Mouse (Mus musculus) lung, embryonic 15.5 days (tissue): ENCODE measurements at regions not wholly inside any gene's neighbourhood (a gene's known extent, or its start where the extent isn't known, plus 50 kb on each side); places are given as distances from the start of the nearest gene placed in this dataset.

Experiments
- ATAC-seq: fragments of 200-750 bp; cut with Nextera tagmentation; 2 replicates; pipeline ENCODE4 v1.8.0; 2017; ENCODE audit warnings: moderate number of reproducible peaks, borderline replicate concordance; ENCODE audit not compliant: low FRiP score, low TSS enrichment; ENCODE audit errors: extremely low read depth
- H3K27ac ChIP-seq: fragments of 300-500 bp; sonication (generic); 2 replicates; pipeline ENCODE4 v1.5.1; 2015; ENCODE audit warnings: moderate library complexity, mild to moderate bottlenecking, inconsistent platforms
- H3K27me3 ChIP-seq: fragments of 300-500 bp; sonication (generic); 2 replicates; pipeline ENCODE4 v1.6.1; 2015; ENCODE audit warnings: inconsistent platforms
- H3K36me3 ChIP-seq: fragments of 300-500 bp; sonication (generic); 2 replicates; pipeline ENCODE4 v1.6.1; 2015; ENCODE audit warnings: inconsistent platforms
- H3K4me1 ChIP-seq: fragments of 300-500 bp; sonication (generic); 2 replicates; pipeline ENCODE4 v1.6.1; 2015; ENCODE audit warnings: inconsistent platforms
- H3K4me2 ChIP-seq: fragments of 300-500 bp; sonication (generic); 2 replicates; pipeline ENCODE4 v1.6.1; 2015; ENCODE audit warnings: inconsistent platforms, mild to moderate bottlenecking, moderate library complexity
- H3K4me3 ChIP-seq: fragments of 300-500 bp; sonication (generic); 2 replicates; pipeline ENCODE4 v1.5.1; 2015; ENCODE audit warnings: mild to moderate bottlenecking, inconsistent platforms
- H3K9ac ChIP-seq: fragments of 300-500 bp; sonication (generic); 2 replicates; pipeline ENCODE4 v1.6.1; 2015; ENCODE audit warnings: inconsistent platforms
- H3K9me3 ChIP-seq: fragments of 300-500 bp; sonication (generic); 2 replicates; pipeline ENCODE4 v1.6.1; 2016; ENCODE audit warnings: inconsistent platforms
- WGBS: fragments of 180-500 bp; shearing (Covaris S2); methylation state at CpG from one replicate; pipeline ENCODE4 v1.1.7; 2015; 5-methylcytosine and 5-hydroxymethylcytosine counted together

DNA sequence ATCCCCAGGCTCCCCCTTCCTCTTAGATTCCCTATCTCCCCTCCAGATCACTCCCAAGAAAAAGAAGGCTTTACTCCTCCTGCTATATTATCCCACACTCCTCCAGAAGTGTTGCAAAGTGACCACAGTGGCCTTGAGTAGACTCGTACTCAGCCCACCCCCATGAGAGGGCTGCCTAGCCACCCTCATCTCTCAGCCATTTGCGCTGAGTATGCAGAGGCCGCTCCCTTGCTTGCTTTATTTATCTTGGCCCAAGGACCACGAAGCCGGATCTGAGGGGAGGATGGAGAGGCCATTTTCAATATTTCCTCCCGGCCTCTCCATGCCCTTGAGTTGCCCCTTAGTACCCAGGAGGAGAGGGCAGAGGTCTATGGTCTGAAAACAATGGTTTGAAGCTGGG is 151.9 kb downstream of the Pja1 start:
- peaks cover 5% of the 10 kb centered on the region; the same call in 1 of the 2 replicates for H3K27me3 ChIP-seq
- 25% methylated on average over 6 of the region's 6 CpGs for WGBS
- H3K9ac ChIP-seq = no peak overlapping the region
- peaks cover 26% of the 10 kb centered on the region for H3K4me1 ChIP-seq
- no peaks in the 10 kb centered on the region for H3K9me3 ChIP-seq
- H3K27ac ChIP-seq = peak overlapping the region; percentile 37; the same call in 1 of the 2 replicates
- H3K4me2 ChIP-seq = no peak overlapping the region
- peak; percentile 58 for ATAC-seq
- H3K4me3 ChIP-seq = no peak overlapping the region
- H3K36me3 ChIP-seq = no peaks in the 10 kb centered on the region

DNA sequence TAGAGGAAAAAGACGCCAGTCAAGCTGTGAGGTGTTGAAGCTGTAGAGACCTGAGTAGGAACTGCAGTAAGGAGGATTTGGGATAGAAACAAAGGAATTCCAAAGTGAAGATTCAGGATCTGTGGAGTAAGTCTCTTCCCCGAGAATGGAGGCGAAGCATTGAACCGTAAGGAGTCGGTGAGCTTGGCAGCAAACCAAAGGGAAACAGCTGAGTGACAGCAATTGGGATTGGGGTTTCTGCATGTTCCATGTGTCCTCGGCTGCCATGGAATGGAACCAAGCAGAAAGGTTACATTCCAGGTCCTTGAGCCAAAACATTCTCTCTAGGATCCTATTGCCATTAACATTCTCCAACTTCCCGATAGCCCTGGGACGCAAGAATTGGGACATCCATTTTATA is 152.9 kb downstream of the Pja1 start:
- no peak for ATAC-seq
- Histone ChIP-seq H3K4me1 (peaks cover 26% of the 10 kb centered on the region), H3K27me3 (peaks cover 5% of the 10 kb centered on the region; the same call in 1 of the 2 replicates), H3K9me3 (no peaks in the 10 kb centered on the region), H3K4me3 (no peak overlapping the region), H3K27ac (no peak overlapping the region), H3K36me3 (no peaks in the 10 kb centered on the region), H3K9ac (no peak overlapping the region), H3K4me2 (no peak overlapping the region)
- 56% methylated on average over 8 of the region's 8 CpGs for WGBS

DNA sequence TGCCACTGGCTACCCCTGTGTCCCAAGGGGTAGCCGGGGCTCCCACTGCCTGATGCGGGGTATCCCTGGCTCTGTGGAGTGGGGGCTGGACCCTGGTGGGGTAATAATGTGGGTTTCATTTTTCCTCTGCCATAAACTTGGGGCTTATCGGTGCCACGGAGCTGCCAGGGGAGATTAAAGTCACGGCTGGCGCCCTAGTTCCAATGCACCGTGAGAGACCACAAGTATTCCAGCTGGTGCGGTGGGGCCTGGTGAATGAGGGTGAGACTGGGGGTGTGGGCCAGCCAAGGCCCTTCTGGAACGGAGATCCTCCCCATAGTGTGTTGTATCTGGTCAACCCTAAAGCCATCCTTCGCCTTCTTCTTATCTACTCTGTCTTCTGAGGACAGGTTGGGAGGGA is 153.3 kb downstream of the Pja1 start:
- no peak overlapping the region for H3K9ac ChIP-seq
- peaks cover 5% of the 10 kb centered on the region; the same call in 1 of the 2 replicates for H3K27me3 ChIP-seq
- H3K4me2 ChIP-seq = no peak overlapping the region
- no peak overlapping the region for H3K4me3 ChIP-seq
- WGBS = 71% methylated on average over 10 of the region's 10 CpGs
- H3K9me3 ChIP-seq = no peaks in the 10 kb centered on the region
- H3K27ac ChIP-seq = no peak overlapping the region
- ATAC-seq = no peak
- H3K4me1 ChIP-seq = peaks cover 26% of the 10 kb centered on the region
- no peaks in the 10 kb centered on the region for H3K36me3 ChIP-seq

DNA sequence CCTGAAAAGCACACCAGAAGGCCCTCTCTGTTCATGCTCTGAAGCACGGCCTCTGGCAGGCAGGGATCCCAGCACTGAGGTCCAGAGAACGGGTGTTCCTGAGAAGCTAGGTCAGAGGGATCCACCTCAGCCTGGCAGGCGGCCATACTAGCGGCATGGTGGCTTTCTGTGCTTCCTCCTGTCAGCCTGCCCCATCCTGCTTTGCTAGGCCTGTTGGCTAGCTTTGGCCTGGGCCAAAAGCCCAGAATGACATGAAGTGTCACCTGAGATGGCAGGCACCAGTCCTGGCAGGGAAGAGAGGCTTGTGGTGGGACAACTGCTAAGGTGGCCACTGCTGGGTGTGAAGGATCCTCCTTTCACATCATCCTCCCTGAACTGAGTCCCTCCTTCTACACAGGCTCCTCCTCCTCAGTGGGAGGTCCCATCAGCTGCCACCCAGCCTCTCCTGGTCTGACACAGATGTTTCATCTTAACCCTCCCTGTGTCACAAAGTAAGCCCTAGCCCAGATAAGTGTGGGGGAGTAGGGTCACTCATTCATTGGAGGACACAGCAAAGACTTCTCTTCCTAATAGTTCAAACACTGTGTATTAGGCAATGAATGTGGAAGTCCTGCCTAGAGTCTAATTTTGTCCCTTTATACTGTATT is 154.5 kb downstream of the Pja1 start:
- H3K27me3 ChIP-seq = peaks cover 5% of the 10 kb centered on the region; the same call in 1 of the 2 replicates
- 67% methylated on average over 4 of the region's 4 CpGs for WGBS
- ATAC-seq = peak; percentile 54; the same call in 1 of the 2 replicates
- H3K9me3 ChIP-seq = no peaks in the 10 kb centered on the region
- peaks cover 26% of the 10 kb centered on the region for H3K4me1 ChIP-seq
- no peak overlapping the region for H3K4me2 ChIP-seq
- H3K4me3 ChIP-seq = no peak overlapping the region
- no peak overlapping the region for H3K27ac ChIP-seq
- H3K9ac ChIP-seq = no peak overlapping the region
- H3K36me3 ChIP-seq = no peaks in the 10 kb centered on the region

DNA sequence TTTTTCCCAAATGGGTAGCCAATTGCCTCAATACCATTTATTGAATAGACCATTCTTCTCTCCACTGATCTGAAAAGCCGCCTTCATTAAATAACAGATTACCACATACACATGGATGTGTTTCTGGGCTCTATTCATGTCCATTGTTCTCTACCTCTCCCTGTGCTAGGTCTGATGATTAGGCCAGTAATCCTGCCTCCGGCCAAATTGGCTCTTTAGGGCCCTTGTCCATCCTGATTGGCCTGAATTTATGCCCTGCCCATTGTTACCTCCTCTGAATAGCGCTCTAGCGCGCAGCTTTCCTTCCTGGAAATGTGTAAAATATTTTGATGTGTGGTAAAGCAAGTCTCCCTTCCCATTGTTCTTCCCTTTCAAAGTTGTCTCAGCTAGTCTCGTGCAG is 163.2 kb downstream of the Efnb1 start:
- WGBS = 67% methylated on average over 6 of the region's 6 CpGs
- 0 out of 2 replicates have a peak, but pooled peaks cover under 1% of the 10 kb centered on the region for H3K4me1 ChIP-seq
- H3K4me2 ChIP-seq = no peak overlapping the region
- peaks cover 34% of the 10 kb centered on the region for H3K27me3 ChIP-seq
- H3K27ac ChIP-seq = no peak overlapping the region
- no peaks in the 10 kb centered on the region for H3K9me3 ChIP-seq
- H3K9ac ChIP-seq = no peak overlapping the region
- no peaks in the 10 kb centered on the region for H3K36me3 ChIP-seq
- H3K4me3 ChIP-seq = no peak overlapping the region
- ATAC-seq = no peak

DNA sequence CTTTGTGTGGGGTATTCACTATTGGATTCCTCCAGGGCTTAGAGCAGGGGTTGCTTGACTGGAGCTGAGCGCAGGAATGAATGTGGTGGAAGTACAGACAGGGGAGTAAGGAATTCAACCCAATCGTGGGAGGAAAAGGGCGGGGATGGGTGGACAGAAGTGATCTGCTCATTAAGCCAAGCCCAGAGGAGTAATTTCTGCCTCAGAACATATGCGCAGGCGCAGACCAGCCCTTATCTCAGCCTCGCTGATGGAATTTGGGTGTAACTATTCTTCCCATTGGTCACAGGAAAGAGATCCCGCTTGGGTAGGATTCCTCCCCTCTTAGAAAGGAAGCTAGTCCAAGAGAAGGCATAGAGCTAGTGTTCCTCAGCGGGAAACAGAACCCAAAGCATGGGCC is 158.8 kb downstream of the Efnb1 start:
- ATAC-seq = no peak
- H3K36me3 ChIP-seq = no peaks in the 10 kb centered on the region
- H3K27ac ChIP-seq = no peak overlapping the region
- no peak overlapping the region for H3K4me3 ChIP-seq
- WGBS = 64% methylated on average over 8 of the region's 8 CpGs
- no peak overlapping the region for H3K4me2 ChIP-seq
- H3K9me3 ChIP-seq = no peaks in the 10 kb centered on the region
- H3K27me3 ChIP-seq = peaks cover 30% of the 10 kb centered on the region
- H3K4me1 ChIP-seq = peaks cover 23% of the 10 kb centered on the region
- H3K9ac ChIP-seq = no peak overlapping the region

DNA sequence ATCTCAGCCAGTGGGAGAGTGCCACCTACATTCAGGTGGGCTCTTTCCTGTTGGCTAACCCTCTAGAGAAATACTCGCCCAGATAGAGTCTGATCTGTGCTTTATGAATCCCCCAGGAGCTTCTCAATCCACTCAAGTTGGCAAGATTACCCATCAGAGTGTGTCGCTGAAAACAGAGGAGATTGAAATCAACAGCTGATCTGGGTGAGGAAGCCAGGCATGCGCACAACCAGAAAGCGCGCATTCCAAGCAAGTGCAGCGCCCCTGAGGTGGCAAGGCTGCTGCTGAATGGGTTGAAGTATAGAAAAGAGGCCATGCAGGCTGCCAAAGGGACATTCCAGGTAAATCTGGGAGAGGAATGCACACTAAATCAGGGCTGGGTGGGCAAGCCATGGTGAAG is 158.0 kb downstream of the Efnb1 start:
- 61% methylated on average over 6 of the region's 6 CpGs for WGBS
- H3K9ac ChIP-seq = no peak overlapping the region
- H3K9me3 ChIP-seq = no peaks in the 10 kb centered on the region
- peaks cover 27% of the 10 kb centered on the region for H3K27me3 ChIP-seq
- H3K4me1 ChIP-seq = peaks cover 23% of the 10 kb centered on the region
- no peaks in the 10 kb centered on the region for H3K36me3 ChIP-seq
- H3K4me2 ChIP-seq = no peak overlapping the region
- no peak overlapping the region for H3K27ac ChIP-seq
- H3K4me3 ChIP-seq = no peak overlapping the region
- no peak for ATAC-seq

DNA sequence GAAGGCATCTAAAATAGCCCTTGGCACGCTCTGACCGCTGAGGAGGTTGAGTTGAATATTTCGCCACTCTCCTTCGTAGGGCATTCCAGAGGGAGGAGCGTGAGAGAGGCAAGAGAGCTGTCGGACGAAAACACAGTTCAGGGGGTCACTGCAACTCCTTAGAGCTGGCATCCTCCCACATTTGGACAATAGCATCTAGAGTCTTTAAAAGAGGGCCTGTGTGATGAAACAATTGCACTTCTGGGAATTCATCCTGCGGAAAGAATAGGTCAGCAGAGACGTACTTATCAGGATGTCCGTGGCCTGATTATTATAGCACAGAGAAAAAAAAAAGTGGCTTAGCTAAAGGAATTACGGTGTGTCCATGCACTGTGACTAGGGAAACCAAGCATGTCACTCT is 156.8 kb downstream of the Efnb1 start:
- Histone ChIP-seq H3K4me2 (no peak overlapping the region), H3K9me3 (no peaks in the 10 kb centered on the region), H3K4me3 (no peak overlapping the region), H3K36me3 (no peaks in the 10 kb centered on the region), H3K9ac (no peak overlapping the region), H3K27me3 (peaks cover 26% of the 10 kb centered on the region), H3K4me1 (peaks cover 23% of the 10 kb centered on the region), H3K27ac (peak overlapping the region; percentile 81)
- WGBS = 42% methylated on average over 11 of the region's 11 CpGs
- no peak for ATAC-seq

DNA sequence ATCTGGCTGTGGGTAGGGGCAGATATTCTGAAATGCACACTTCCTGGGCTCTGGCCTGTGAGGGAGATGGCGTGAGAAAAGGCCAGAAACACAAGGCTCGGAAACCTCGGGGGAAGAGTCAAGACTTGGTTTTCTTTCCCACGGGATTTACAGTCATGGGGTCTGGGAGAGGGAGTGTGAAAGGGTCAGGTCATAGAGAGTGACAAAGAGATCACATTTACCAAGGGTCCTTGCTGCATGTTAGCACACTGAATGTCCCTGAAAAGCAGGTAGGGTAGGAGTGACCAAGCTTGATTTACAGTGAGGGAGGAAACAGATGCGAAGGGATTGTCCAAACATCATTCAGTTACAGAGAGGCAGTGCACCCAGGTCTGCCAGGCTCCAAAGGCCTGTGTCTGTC is 156.0 kb downstream of the Efnb1 start:
- Histone ChIP-seq H3K4me1 (peaks cover 23% of the 10 kb centered on the region), H3K9me3 (no peaks in the 10 kb centered on the region), H3K27ac (peak overlapping the region; percentile 81), H3K36me3 (no peaks in the 10 kb centered on the region), H3K9ac (no peak overlapping the region), H3K27me3 (peaks cover 31% of the 10 kb centered on the region), H3K4me2 (no peak overlapping the region), H3K4me3 (no peak overlapping the region)
- ATAC-seq = no peak
- 39% methylated on average over 5 of the region's 5 CpGs for WGBS

DNA sequence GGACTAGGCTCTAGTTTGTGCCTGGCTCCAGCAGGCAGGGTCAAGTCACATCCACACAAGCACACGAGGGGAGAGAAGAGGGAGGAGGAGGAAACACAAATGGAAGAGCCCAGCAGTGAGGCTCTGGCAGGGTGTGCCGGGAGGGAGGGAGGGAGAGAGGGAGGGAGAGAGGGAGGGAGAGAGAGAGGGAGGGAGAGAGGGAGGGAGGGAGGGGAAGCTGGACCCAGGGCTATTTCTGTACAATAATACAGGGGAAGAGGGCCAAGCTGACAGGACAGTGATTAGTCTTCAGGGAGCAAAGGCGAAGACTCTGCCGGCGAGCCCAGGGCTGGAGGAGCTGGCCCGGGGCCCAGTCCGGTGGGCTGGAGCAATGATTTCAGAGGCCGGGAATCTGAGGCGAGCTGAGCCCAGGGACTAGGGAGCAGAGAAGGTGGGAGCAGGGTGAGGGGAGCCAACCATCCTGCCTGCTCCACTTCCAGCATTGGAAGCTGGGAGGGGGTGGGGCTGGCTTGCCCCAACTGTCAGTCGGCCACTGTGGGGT is 155.6 kb downstream of the Efnb1 start:
- Histone ChIP-seq H3K4me3 (no peak overlapping the region), H3K9me3 (no peaks in the 10 kb centered on the region), H3K27me3 (peaks cover 29% of the 10 kb centered on the region), H3K4me1 (peaks cover 27% of the 10 kb centered on the region), H3K4me2 (no peak overlapping the region), H3K9ac (no peak overlapping the region), H3K27ac (peak overlapping the region; percentile 85), H3K36me3 (no peaks in the 10 kb centered on the region)
- WGBS = 24% methylated on average over 9 of the region's 10 CpGs
- peak; percentile 91 for ATAC-seq

DNA sequence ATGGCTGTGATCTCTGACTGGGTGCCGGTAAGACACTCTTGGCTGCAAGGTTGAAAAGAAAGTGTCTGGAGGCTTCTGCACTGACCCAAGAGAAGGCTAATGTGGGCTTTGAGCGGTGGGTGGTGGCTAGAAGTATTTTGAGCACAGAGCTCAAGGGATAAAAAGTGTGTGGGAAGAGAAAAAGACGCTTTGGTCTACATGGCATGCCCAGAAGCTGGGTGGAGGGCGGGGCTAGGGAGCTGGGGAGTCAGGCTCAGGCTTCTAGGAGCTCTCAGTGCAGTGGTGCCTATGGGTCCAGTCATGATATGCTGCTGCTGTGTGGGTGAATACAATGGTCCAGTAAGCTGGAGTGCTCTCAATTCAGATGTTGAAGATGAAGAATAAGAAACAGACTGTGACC is 152.1 kb downstream of the Efnb1 start:
- H3K4me1 ChIP-seq = peaks cover 37% of the 10 kb centered on the region
- no peak for ATAC-seq
- H3K9ac ChIP-seq = no peak overlapping the region
- 76% methylated on average over 4 of the region's 4 CpGs for WGBS
- no peaks in the 10 kb centered on the region for H3K36me3 ChIP-seq
- no peak overlapping the region for H3K4me2 ChIP-seq
- H3K27me3 ChIP-seq = peaks cover 15% of the 10 kb centered on the region; the same call in 1 of the 2 replicates
- H3K4me3 ChIP-seq = no peak overlapping the region
- H3K27ac ChIP-seq = no peak overlapping the region
- no peaks in the 10 kb centered on the region for H3K9me3 ChIP-seq

DNA sequence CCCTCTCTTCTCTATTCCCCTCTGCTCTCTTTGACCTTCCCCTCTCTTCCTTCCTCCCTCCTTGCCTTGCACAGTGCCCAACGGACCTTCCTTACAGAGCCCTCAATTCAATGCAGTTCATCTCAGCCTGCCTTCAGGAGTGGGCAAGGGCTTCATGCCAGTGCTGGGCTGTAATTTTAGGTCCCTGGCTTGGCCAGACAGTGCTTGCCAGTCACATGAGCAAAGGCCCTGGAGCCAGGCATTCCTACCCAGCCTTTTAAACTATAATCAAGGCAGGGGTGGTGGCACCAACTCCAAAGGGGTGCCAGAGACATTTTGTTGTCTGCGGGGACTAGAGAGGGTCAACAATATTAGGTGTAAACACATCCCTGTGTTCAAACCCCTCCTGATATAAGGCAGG is 150.9 kb downstream of the Efnb1 start:
- ATAC-seq = no peak
- Histone ChIP-seq H3K4me3 (no peak overlapping the region), H3K27ac (peak overlapping the region; percentile 81; the same call in 1 of the 2 replicates), H3K9ac (no peak overlapping the region), H3K4me1 (peaks cover 36% of the 10 kb centered on the region), H3K4me2 (no peak overlapping the region), H3K27me3 (peaks cover 15% of the 10 kb centered on the region; the same call in 1 of the 2 replicates), H3K9me3 (no peaks in the 10 kb centered on the region), H3K36me3 (no peaks in the 10 kb centered on the region)
- WGBS = 64% methylated on average over 2 of the region's 2 CpGs
